ENCODE assay signal across 9 mouse cellular contexts in genomic region chr13:21981803-21982193, GRCm38 (mm10). TPM values are rescaled to one million over a fixed set of nuclear protein-coding genes. Genes with fewer than 3 reads are reported as not detected.
DNase-seq lines count a peak whose midpoint lies in the region; ATAC-seq lines count a peak whose summit lies in the region.
"Had no signal": no experiment of that assay in that cellular context is flagged by ENCODE, and none has a peak within 500 bp of the region (broad histone marks: within the 10 kb centered on the region; RNA-seq: fewer than 3 reads in every experiment).

No protein-coding gene starts in this region.

- no peak for DNase-seq in kidney, postnatal 10 days
- no peak for DNase-seq in embryonic facial prominence, embryonic 14.5 days (ENCODE audit: low spot score)
- DNase-seq in layer of hippocampus, adult 8-10 months (ENCODE audit: low spot score in 2 of 2): no peak
- no peak for DNase-seq in Muller cell, postnatal 12 days (ENCODE audit: inconsistent ontology term)
- DNase-seq in frontal cortex, postnatal 14 days (ENCODE audit: low spot score in 2 of 2): no peak

- no peaks in the 10 kb centered on the region for H3K9me3 ChIP-seq in kidney, embryonic 16.5 days (ENCODE audit: low read length)
- H3K9me3 ChIP-seq in embryonic facial prominence, embryonic 14.5 days (ENCODE audit: control insufficient read depth, low read length): no peaks in the 10 kb centered on the region
- H3K9me3 ChIP-seq in intestine, embryonic 15.5 days: no peaks in the 10 kb centered on the region
- H3K9me3 ChIP-seq in neural tube, embryonic 12.5 days: no peaks in the 10 kb centered on the region

- peak overlapping the region; percentile 96 for H3K4me2 ChIP-seq in kidney, embryonic 16.5 days (replicated peaks; ENCODE audit: low read depth, low read length)
- H3K4me2 ChIP-seq in embryonic facial prominence, embryonic 14.5 days (ENCODE audit: low read depth, low read length): peak overlapping the region; percentile 96
- peak overlapping the region; percentile 98 for H3K4me2 ChIP-seq in intestine, embryonic 15.5 days (replicated peaks)
- peak overlapping the region; percentile 93 for H3K4me2 ChIP-seq in neural tube, embryonic 12.5 days (replicated peaks)

- 3% methylated on average over 17 of the region's 17 CpGs for WGBS in kidney, embryonic 16.5 days
- WGBS in embryonic facial prominence, embryonic 14.5 days: 18% methylated on average over 10 of the region's 17 CpGs
- 7% methylated on average over 17 of the region's 17 CpGs for WGBS in intestine, embryonic 15.5 days
- 4% methylated on average over 17 of the region's 17 CpGs for WGBS in neural tube, embryonic 12.5 days

- peak overlapping the region; percentile 74 for H3K9ac ChIP-seq in kidney, embryonic 16.5 days (replicated peaks; ENCODE audit: low read length)
- H3K9ac ChIP-seq in embryonic facial prominence, embryonic 14.5 days (ENCODE audit: low read depth, low read length): peak overlapping the region; percentile 78
- H3K9ac ChIP-seq in intestine, embryonic 15.5 days: peak overlapping the region; percentile 69
- peak overlapping the region; percentile 61 for H3K9ac ChIP-seq in neural tube, embryonic 12.5 days

- H3K27me3 ChIP-seq in kidney, embryonic 16.5 days (ENCODE audit: insufficient read depth, low read length): peaks cover 51% of the 10 kb centered on the region
- H3K27me3 ChIP-seq in embryonic facial prominence, embryonic 14.5 days (replicated peaks; ENCODE audit: control insufficient read depth, insufficient read depth, low read length): peaks cover 34% of the 10 kb centered on the region
- peaks cover 34% of the 10 kb centered on the region for H3K27me3 ChIP-seq in intestine, embryonic 15.5 days (replicated peaks)
- H3K27me3 ChIP-seq in neural tube, embryonic 12.5 days (replicated peaks): peaks cover 65% of the 10 kb centered on the region

- peak; percentile 53; the same call in 1 of the 2 replicates for ATAC-seq in kidney, embryonic 16.5 days (ENCODE audit: low FRiP score, low TSS enrichment)
- no peak; the same call in 1 of the 2 replicates for ATAC-seq in embryonic facial prominence, embryonic 14.5 days (ENCODE audit: low read depth)
- ATAC-seq in intestine, embryonic 15.5 days: peak; percentile 63
- 0 out of 2 replicates have a peak, but pooled peaks have one; percentile 21 for ATAC-seq in neural tube, embryonic 12.5 days (ENCODE audit: low FRiP score, low read depth)

- H3K36me3 ChIP-seq in kidney, embryonic 16.5 days (ENCODE audit: insufficient read depth, low read length): no peaks in the 10 kb centered on the region
- H3K36me3 ChIP-seq in embryonic facial prominence, embryonic 14.5 days (ENCODE audit: control insufficient read depth, insufficient read depth, low read length): no peaks in the 10 kb centered on the region
- no peaks in the 10 kb centered on the region for H3K36me3 ChIP-seq in intestine, embryonic 15.5 days
- H3K36me3 ChIP-seq in neural tube, embryonic 12.5 days: no peaks in the 10 kb centered on the region

- H3K4me3 ChIP-seq in kidney, embryonic 16.5 days (ENCODE audit: low read length): peak overlapping the region; percentile 54
- peak overlapping the region; percentile 62 for H3K4me3 ChIP-seq in embryonic facial prominence, embryonic 14.5 days (ENCODE audit: low read depth, low read length)
- peak overlapping the region; percentile 58 for H3K4me3 ChIP-seq in intestine, embryonic 15.5 days (replicated peaks)
- H3K4me3 ChIP-seq in neural tube, embryonic 12.5 days: peak overlapping the region; percentile 49

- H3K27ac ChIP-seq in kidney, embryonic 16.5 days (ENCODE audit: low read length): no peak overlapping the region
- H3K27ac ChIP-seq in embryonic facial prominence, embryonic 14.5 days (replicated peaks; ENCODE audit: low read depth, low read length): no peak overlapping the region
- no peak overlapping the region for H3K27ac ChIP-seq in intestine, embryonic 15.5 days
- no peak overlapping the region for H3K27ac ChIP-seq in neural tube, embryonic 12.5 days

- H3K4me1 ChIP-seq in kidney, embryonic 16.5 days (ENCODE audit: insufficient read depth, low read length): peaks cover 9% of the 10 kb centered on the region
- 0 out of 2 replicates have a peak, but pooled peaks cover 5% of the 10 kb centered on the region for H3K4me1 ChIP-seq in embryonic facial prominence, embryonic 14.5 days (ENCODE audit: control insufficient read depth, insufficient read depth, low read length)
- H3K4me1 ChIP-seq in intestine, embryonic 15.5 days (replicated peaks): peaks cover 12% of the 10 kb centered on the region
- peaks cover 11% of the 10 kb centered on the region for H3K4me1 ChIP-seq in neural tube, embryonic 12.5 days

RNA-seq across cellular contexts. Expression of gene Pom121l2, which starts 0.8 kb away (rescaled TPM):
- 0.15 and 0.26 TPM in 2 replicates for polyA plus RNA-seq in kidney, embryonic 16.5 days (2015; fragmentation: Nextera tagmentation; extraction: Ambion mirVana)
- polyA plus RNA-seq in embryonic facial prominence, embryonic 14.5 days (2014; fragmentation: Nextera tagmentation; extraction: Ambion mirVana): 0.11 and 0.13 TPM in 2 replicates
- 0.06 TPM in 1 of 2 replicates, not detected in the other for polyA plus RNA-seq in intestine, embryonic 15.5 days (2015; fragmentation: Nextera tagmentation; extraction: Ambion mirVana)
- not detected in 2 replicates for polyA plus RNA-seq in neural tube, embryonic 12.5 days (2016; fragmentation: Nextera tagmentation; extraction: Ambion mirVana)
- total RNA-seq in layer of hippocampus, adult 8-10 months (2022): not detected
- total RNA-seq: gastrocnemius, postnatal 10 days had no signal

RNA-seq across cellular contexts. Expression of gene Prss16, which starts 27.7 kb away (rescaled TPM):
- 0.32 and 0.97 TPM in 2 replicates for polyA plus RNA-seq in kidney, embryonic 16.5 days (2015; fragmentation: Nextera tagmentation; extraction: Ambion mirVana)
- polyA plus RNA-seq in embryonic facial prominence, embryonic 14.5 days (2014; fragmentation: Nextera tagmentation; extraction: Ambion mirVana): 0.70 and 0.83 TPM in 2 replicates
- 1.4 and 1.5 TPM in 2 replicates for polyA plus RNA-seq in intestine, embryonic 15.5 days (2015; fragmentation: Nextera tagmentation; extraction: Ambion mirVana)
- polyA plus RNA-seq in neural tube, embryonic 12.5 days (2016; fragmentation: Nextera tagmentation; extraction: Ambion mirVana): 0.41 TPM in 1 of 2 replicates, not detected in the other
- under 1 TPM; 0.29 to 0.84 (median 0.56) TPM for total RNA-seq in layer of hippocampus, adult 8-10 months (2022)
- total RNA-seq: gastrocnemius, postnatal 10 days had no signal

RNA-seq across cellular contexts. Expression of gene Zfp184, which starts 36.9 kb away (rescaled TPM):
- polyA plus RNA-seq in kidney, embryonic 16.5 days (2015; fragmentation: Nextera tagmentation; extraction: Ambion mirVana): 11.6 and 13.7 TPM in 2 replicates
- 7.6 and 8.9 TPM in 2 replicates for polyA plus RNA-seq in embryonic facial prominence, embryonic 14.5 days (2014; fragmentation: Nextera tagmentation; extraction: Ambion mirVana)
- 6.2 and 7.5 TPM in 2 replicates for polyA plus RNA-seq in intestine, embryonic 15.5 days (2015; fragmentation: Nextera tagmentation; extraction: Ambion mirVana)
- polyA plus RNA-seq in neural tube, embryonic 12.5 days (2016; fragmentation: Nextera tagmentation; extraction: Ambion mirVana): 19.1 and 19.4 TPM in 2 replicates
- total RNA-seq in layer of hippocampus, adult 8-10 months (2022): 1 to 10 TPM; 1.9 to 4.5 (median 2.9) TPM

RNA-seq across cellular contexts. Expression of gene Hist1h2ah, which starts 53.6 kb away (rescaled TPM):
- 7.8 and 9.2 TPM in 2 replicates for polyA plus RNA-seq in kidney, embryonic 16.5 days (2015; fragmentation: Nextera tagmentation; extraction: Ambion mirVana)
- 13.1 TPM in 1 of 2 replicates, not detected in the other for polyA plus RNA-seq in embryonic facial prominence, embryonic 14.5 days (2014; fragmentation: Nextera tagmentation; extraction: Ambion mirVana)
- 3.0 and 7.8 TPM in 2 replicates for polyA plus RNA-seq in intestine, embryonic 15.5 days (2015; fragmentation: Nextera tagmentation; extraction: Ambion mirVana)
- polyA plus RNA-seq in neural tube, embryonic 12.5 days (2016; fragmentation: Nextera tagmentation; extraction: Ambion mirVana): 3.3 and 13.9 TPM in 2 replicates
- 10 to 100 TPM in 3 of 4 experiments, 1 to 10 TPM in 1; 6.5 to 26.2 (median 15.2) TPM for total RNA-seq in layer of hippocampus, adult 8-10 months (2022)

RNA-seq across cellular contexts. Expression of gene Hist1h2bk, which starts 53.9 kb away (rescaled TPM):
- 3.8 and 8.2 TPM in 2 replicates for polyA plus RNA-seq in kidney, embryonic 16.5 days (2015; fragmentation: Nextera tagmentation; extraction: Ambion mirVana)
- 3.9 and 6.6 TPM in 2 replicates for polyA plus RNA-seq in embryonic facial prominence, embryonic 14.5 days (2014; fragmentation: Nextera tagmentation; extraction: Ambion mirVana)
- polyA plus RNA-seq in intestine, embryonic 15.5 days (2015; fragmentation: Nextera tagmentation; extraction: Ambion mirVana): 5.0 and 5.8 TPM in 2 replicates
- polyA plus RNA-seq in neural tube, embryonic 12.5 days (2016; fragmentation: Nextera tagmentation; extraction: Ambion mirVana): 5.2 and 9.5 TPM in 2 replicates
- total RNA-seq in layer of hippocampus, adult 8-10 months (2022): 10 to 100 TPM; 10.4 to 18.1 (median 16.5) TPM
